Mouse (Mus musculus): ENCODE results near the gene Mas1. TPM values are rescaled to one million over a fixed set of nuclear protein-coding genes. Genes with fewer than 3 reads are reported as not detected.

Gene Mas1
- polyA plus RNA-seq, 1 experiment from 2014 or later: 0.14 TPM

GRCm38 (mm10) chr17:12810103-12810972 lies 57.6 kb downstream of the Mas1 start:
- WGBS: 28% methylated on average over 14 of the region's 14 CpGs
- H3K27ac ChIP-seq (replicated peaks): 0 out of 2 replicates have a peak overlapping the region, but pooled peaks have one; percentile 59

GRCm38 (mm10) chr17:12808851-12809250 lies 59.1 kb downstream of the Mas1 start:
- H3K9me3 ChIP-seq: no peaks in the 10 kb centered on the region
- 92% methylated on average over 6 of the region's 6 CpGs for WGBS
- H3K27ac ChIP-seq (replicated peaks): no peak overlapping the region
- H3K4me3 ChIP-seq: no peak overlapping the region
- no peaks in the 10 kb centered on the region for H3K27me3 ChIP-seq
- H3K4me2 ChIP-seq: no peak overlapping the region
- H3K4me1 ChIP-seq (replicated peaks): peaks cover 4% of the 10 kb centered on the region
- no peak for ATAC-seq (ENCODE audit: low read depth)
- no peaks in the 10 kb centered on the region for H3K36me3 ChIP-seq
- H3K9ac ChIP-seq: no peak overlapping the region

More at GRCm38 (mm10) chr17:12810103-12810972, 57.6 kb downstream of the Mas1 start:
- peak; percentile 92 for ATAC-seq (ENCODE audit: low read depth)
- H3K4me3 ChIP-seq: no peak overlapping the region
- H3K36me3 ChIP-seq: no peaks in the 10 kb centered on the region
- H3K4me1 ChIP-seq (replicated peaks): peaks cover 4% of the 10 kb centered on the region
- H3K27me3 ChIP-seq: no peaks in the 10 kb centered on the region
- H3K9me3 ChIP-seq: no peaks in the 10 kb centered on the region
- no peak overlapping the region for H3K4me2 ChIP-seq
- peak overlapping the region; percentile 31; the same call in 1 of the 2 replicates for H3K9ac ChIP-seq

- Histone ChIP-seq H3K27ac (replicated peaks) (no peak overlapping the region), H3K9me3 (no peaks in the 10 kb centered on the region), H3K4me1 (replicated peaks) (0 out of 2 replicates have a peak, but pooled peaks cover 5% of the 10 kb centered on the region), H3K9ac (no peak overlapping the region), H3K4me3 (no peak overlapping the region), H3K27me3 (no peaks in the 10 kb centered on the region), H3K36me3 (no peaks in the 10 kb centered on the region), H3K4me2 (no peak overlapping the region)
- no peak for ATAC-seq (ENCODE audit: low read depth)
Observed at GRCm38 (mm10) chr17:12804584-12805445, 63.1 kb downstream of the Mas1 start.

GRCm38 (mm10) chr17:12801861-12802540 lies 65.9 kb downstream of the Mas1 start:
- H3K9me3 ChIP-seq: no peaks in the 10 kb centered on the region
- H3K36me3 ChIP-seq: no peaks in the 10 kb centered on the region
- no peak overlapping the region for H3K9ac ChIP-seq
- 27% methylated on average over 9 of the region's 9 CpGs for WGBS
- H3K4me3 ChIP-seq: no peak overlapping the region
- no peak overlapping the region for H3K27ac ChIP-seq (replicated peaks)
- H3K27me3 ChIP-seq: no peaks in the 10 kb centered on the region
- ATAC-seq (ENCODE audit: low read depth): no peak
- H3K4me2 ChIP-seq: no peak overlapping the region
- 0 out of 2 replicates have a peak, but pooled peaks cover 5% of the 10 kb centered on the region for H3K4me1 ChIP-seq (replicated peaks)

GRCm38 (mm10) chr17:12799368-12800275 lies 68.3 kb downstream of the Mas1 start:
- Histone ChIP-seq H3K4me3 (no peak overlapping the region), H3K36me3 (no peaks in the 10 kb centered on the region), H3K4me1 (replicated peaks) (0 out of 2 replicates have a peak, but pooled peaks cover 5% of the 10 kb centered on the region), H3K27me3 (no peaks in the 10 kb centered on the region), H3K4me2 (no peak overlapping the region), H3K27ac (replicated peaks) (no peak overlapping the region), H3K9me3 (no peaks in the 10 kb centered on the region), H3K9ac (no peak overlapping the region)
- peak; percentile 27; the same call in 1 of the 2 replicates for ATAC-seq (ENCODE audit: low read depth)
- WGBS: 85% methylated on average over 12 of the region's 12 CpGs

GRCm38 (mm10) chr17:12798571-12798970 lies 69.4 kb downstream of the Mas1 start:
- no peaks in the 10 kb centered on the region for H3K9me3 ChIP-seq
- no peak overlapping the region for H3K9ac ChIP-seq
- H3K36me3 ChIP-seq: no peaks in the 10 kb centered on the region
- peaks cover 12% of the 10 kb centered on the region for H3K4me1 ChIP-seq (replicated peaks)
- WGBS: 88% methylated on average over 3 of the region's 3 CpGs
- H3K4me2 ChIP-seq: no peak overlapping the region
- H3K27ac ChIP-seq (replicated peaks): no peak overlapping the region
- ATAC-seq (ENCODE audit: low read depth): no peak
- H3K27me3 ChIP-seq: no peaks in the 10 kb centered on the region
- no peak overlapping the region for H3K4me3 ChIP-seq

GRCm38 (mm10) chr17:12797427-12798029 lies 70.4 kb downstream of the Mas1 start:
- Histone ChIP-seq H3K9ac (no peak overlapping the region), H3K4me2 (no peak overlapping the region), H3K4me1 (replicated peaks) (peaks cover 20% of the 10 kb centered on the region), H3K9me3 (no peaks in the 10 kb centered on the region), H3K4me3 (no peak overlapping the region), H3K27me3 (no peaks in the 10 kb centered on the region), H3K36me3 (no peaks in the 10 kb centered on the region), H3K27ac (replicated peaks) (no peak overlapping the region)
- no peak for ATAC-seq (ENCODE audit: low read depth)
- WGBS: 79% methylated on average over 3 of the region's 3 CpGs

- H3K4me1 ChIP-seq (replicated peaks): peaks cover 21% of the 10 kb centered on the region
- no peaks in the 10 kb centered on the region for H3K9me3 ChIP-seq
- H3K27ac ChIP-seq (replicated peaks): no peak overlapping the region
- 90% methylated on average over 3 of the region's 3 CpGs for WGBS
- ATAC-seq (ENCODE audit: low read depth): no peak
- H3K9ac ChIP-seq: no peak overlapping the region
- H3K36me3 ChIP-seq: no peaks in the 10 kb centered on the region
- H3K27me3 ChIP-seq: no peaks in the 10 kb centered on the region
- H3K4me2 ChIP-seq: no peak overlapping the region
- no peak overlapping the region for H3K4me3 ChIP-seq
Observed at GRCm38 (mm10) chr17:12796633-12797032, 71.3 kb downstream of the Mas1 start.

- ATAC-seq (ENCODE audit: low read depth): peak; percentile 29; the same call in 1 of the 2 replicates
- 68% methylated on average over 8 of the region's 8 CpGs for WGBS
Observed at GRCm38 (mm10) chr17:12793660-12794406, 74.1 kb downstream of the Mas1 start.

More at GRCm38 (mm10) chr17:12793660-12794406, 74.1 kb downstream of the Mas1 start:
- Histone ChIP-seq H3K9ac (no peak overlapping the region), H3K4me2 (no peak overlapping the region), H3K27me3 (no peaks in the 10 kb centered on the region), H3K4me3 (no peak overlapping the region), H3K9me3 (no peaks in the 10 kb centered on the region), H3K27ac (replicated peaks) (peak overlapping the region; percentile 54), H3K36me3 (no peaks in the 10 kb centered on the region), H3K4me1 (replicated peaks) (peaks cover 40% of the 10 kb centered on the region)
